Mouse (Mus musculus) kidney, embryonic 14.5 days (tissue): ENCODE results near the gene Grik3. TPM values are rescaled to one million over a fixed set of nuclear protein-coding genes. Genes with fewer than 3 reads are reported as not detected.
A peak's percentile ranks its signal among the peaks of the same experiment; 100 is the strongest.

Source experiments
- ATAC-seq: fragments of 200-750 bp; cut with Nextera tagmentation; 2 replicates; pipeline ENCODE4 v1.8.0; 2017; ENCODE audit warnings: moderate number of reproducible peaks, mild to moderate bottlenecking, moderate TSS enrichment, moderate library complexity; ENCODE audit not compliant: low FRiP score, low TSS enrichment
- H3K27ac ChIP-seq: fragments of 300-500 bp; sonication (generic); 2 replicates; pipeline ENCODE4 v1.5.1; 2014; ENCODE audit warnings: low read depth, mild to moderate bottlenecking, low read length, moderate library complexity, mixed read lengths
- H3K27me3 ChIP-seq: fragments of 300-500 bp; sonication (generic); 2 replicates; pipeline ENCODE4 v1.6.1; 2014; ENCODE audit warnings: mild to moderate bottlenecking, low read length; ENCODE audit not compliant: control insufficient read depth, insufficient read depth
- H3K36me3 ChIP-seq: fragments of 300-500 bp; sonication (generic); 2 replicates; pipeline ENCODE4 v1.6.1; 2014; ENCODE audit warnings: low read length, mixed read lengths; ENCODE audit not compliant: control insufficient read depth, insufficient read depth
- H3K4me1 ChIP-seq: fragments of 300-500 bp; sonication (generic); 2 replicates; pipeline ENCODE4 v1.6.1; 2014; ENCODE audit warnings: low read length, mixed read lengths; ENCODE audit not compliant: control insufficient read depth, insufficient read depth
- H3K4me2 ChIP-seq: fragments of 300-500 bp; sonication (generic); replicated peaks from 2 replicates; pipeline ENCODE4 v1.6.1; 2014; ENCODE audit warnings: low read depth, mild to moderate bottlenecking, low read length
- H3K4me3 ChIP-seq: fragments of 300-500 bp; sonication (generic); 2 replicates; pipeline ENCODE4 v1.5.1; 2014; ENCODE audit warnings: mild to moderate bottlenecking, low read length
- H3K9ac ChIP-seq: fragments of 300-500 bp; sonication (generic); 2 replicates; pipeline ENCODE4 v1.6.1; 2014; ENCODE audit warnings: low read depth, mild to moderate bottlenecking, low read length, moderate library complexity
- H3K9me3 ChIP-seq: fragments of 300-500 bp; sonication (generic); 2 replicates; pipeline ENCODE4 v1.6.1; 2016; ENCODE audit warnings: low read length; ENCODE audit not compliant: control insufficient read depth
- WGBS: fragments of 180-500 bp; shearing (Covaris S2); extraction: QIAGEN DNeasy Blood & Tissue Kit; methylation state at CpG from one replicate; pipeline ENCODE4 v1.1.7; 2014; 5-methylcytosine and 5-hydroxymethylcytosine counted together
- polyA plus RNA-seq: library from polyadenylated mRNA; unstranded; fragments of >200 nt; fragmentation: Nextera tagmentation; extraction: Ambion mirVana; gene quantifications from 2 replicates; pipeline ENCODE4 v1.2.1, GENCODE M21; 2014

The Grik3 gene
- polyA plus RNA-seq, 1 experiment from 2014 or later = 0.14 TPM

- Histone ChIP-seq H3K4me3 (no peak overlapping the region), H3K4me1 (no peaks in the 10 kb centered on the region), H3K36me3 (no peaks in the 10 kb centered on the region), H3K27me3 (no peaks in the 10 kb centered on the region), H3K27ac (no peak overlapping the region), H3K9me3 (no peaks in the 10 kb centered on the region), H3K9ac (no peak overlapping the region), H3K4me2 (no peak overlapping the region)
- ATAC-seq = no peak
- WGBS = 79% methylated on average over 4 of the region's 4 CpGs
Observed at GRCm38 (mm10) chr4:125629544-125629943, 139.0 kb downstream of the Grik3 start.

- Histone ChIP-seq H3K4me3 (no peak overlapping the region), H3K9me3 (no peaks in the 10 kb centered on the region), H3K36me3 (no peaks in the 10 kb centered on the region), H3K9ac (no peak overlapping the region; the same call in 1 of the 2 replicates), H3K27me3 (no peaks in the 10 kb centered on the region), H3K4me2 (no peak overlapping the region), H3K27ac (peak overlapping the region; percentile 6; the same call in 1 of the 2 replicates), H3K4me1 (0 out of 2 replicates have a peak, but pooled peaks cover 8% of the 10 kb centered on the region)
- 46% methylated on average over 11 of the region's 11 CpGs for WGBS
- ATAC-seq = peak; percentile 87
Observed at GRCm38 (mm10) chr4:125635037-125635436, 144.5 kb downstream of the Grik3 start.

- Histone ChIP-seq H3K4me2 (no peak overlapping the region), H3K4me3 (no peak overlapping the region), H3K4me1 (peaks cover 11% of the 10 kb centered on the region; the same call in 1 of the 2 replicates), H3K36me3 (no peaks in the 10 kb centered on the region), H3K9me3 (no peaks in the 10 kb centered on the region), H3K9ac (no peak overlapping the region; the same call in 1 of the 2 replicates), H3K27ac (no peak overlapping the region), H3K27me3 (no peaks in the 10 kb centered on the region)
- WGBS = 45% methylated on average over 13 of the region's 13 CpGs
- no peak for ATAC-seq
Observed at GRCm38 (mm10) chr4:125636616-125637304, 146.3 kb downstream of the Grik3 start.

- peaks cover 11% of the 10 kb centered on the region; the same call in 1 of the 2 replicates for H3K4me1 ChIP-seq
- no peaks in the 10 kb centered on the region for H3K27me3 ChIP-seq
- no peak for ATAC-seq
Observed at GRCm38 (mm10) chr4:125637364-125637763, 146.9 kb downstream of the Grik3 start.

GRCm38 (mm10) chr4:125640520-125640919 lies 150.0 kb downstream of the Grik3 start:
- 60% methylated on average over 9 of the region's 9 CpGs for WGBS
- Histone ChIP-seq H3K4me1 (peaks cover 6% of the 10 kb centered on the region; the same call in 1 of the 2 replicates), H3K27ac (no peak overlapping the region), H3K36me3 (no peaks in the 10 kb centered on the region), H3K4me2 (no peak overlapping the region), H3K4me3 (no peak overlapping the region), H3K27me3 (no peaks in the 10 kb centered on the region), H3K9me3 (no peaks in the 10 kb centered on the region), H3K9ac (no peak overlapping the region)
- no peak for ATAC-seq

More at GRCm38 (mm10) chr4:125637364-125637763, 146.9 kb downstream of the Grik3 start:
- 83% methylated on average over 13 of the region's 13 CpGs for WGBS
- H3K9me3 ChIP-seq = no peaks in the 10 kb centered on the region
- H3K4me2 ChIP-seq = no peak overlapping the region
- no peaks in the 10 kb centered on the region for H3K36me3 ChIP-seq
- no peak overlapping the region for H3K27ac ChIP-seq
- H3K4me3 ChIP-seq = no peak overlapping the region
- H3K9ac ChIP-seq = no peak overlapping the region

GRCm38 (mm10) chr4:125640921-125641663 lies 150.6 kb downstream of the Grik3 start:
- ATAC-seq = peak; percentile 55; the same call in 1 of the 2 replicates

GRCm38 (mm10) chr4:125644581-125645568 lies 154.4 kb downstream of the Grik3 start:
- no peak overlapping the region for H3K4me2 ChIP-seq
- no peaks in the 10 kb centered on the region for H3K36me3 ChIP-seq
- 73% methylated on average over 23 of the region's 23 CpGs for WGBS
- ATAC-seq = no peak
- H3K27ac ChIP-seq = no peak overlapping the region
- H3K4me1 ChIP-seq = peaks cover 3% of the 10 kb centered on the region; the same call in 1 of the 2 replicates
- H3K9ac ChIP-seq = no peak overlapping the region
- no peaks in the 10 kb centered on the region for H3K9me3 ChIP-seq
- H3K4me3 ChIP-seq = no peak overlapping the region
- H3K27me3 ChIP-seq = no peaks in the 10 kb centered on the region

More at GRCm38 (mm10) chr4:125640921-125641663, 150.6 kb downstream of the Grik3 start:
- H3K27me3 ChIP-seq = no peaks in the 10 kb centered on the region
- no peak overlapping the region for H3K4me3 ChIP-seq
- WGBS = 66% methylated on average over 15 of the region's 15 CpGs
- H3K27ac ChIP-seq = no peak overlapping the region
- H3K9ac ChIP-seq = no peak overlapping the region; the same call in 1 of the 2 replicates
- H3K4me2 ChIP-seq = no peak overlapping the region
- H3K9me3 ChIP-seq = no peaks in the 10 kb centered on the region
- peaks cover 4% of the 10 kb centered on the region; the same call in 1 of the 2 replicates for H3K4me1 ChIP-seq
- no peaks in the 10 kb centered on the region for H3K36me3 ChIP-seq

GRCm38 (mm10) chr4:125651676-125652246 lies 161.3 kb downstream of the Grik3 start:
- ATAC-seq = peak; percentile 70
- Histone ChIP-seq H3K9me3 (no peaks in the 10 kb centered on the region), H3K4me1 (no peaks in the 10 kb centered on the region), H3K27me3 (no peaks in the 10 kb centered on the region), H3K4me3 (no peak overlapping the region), H3K4me2 (0 out of 2 replicates have a peak overlapping the region, but pooled peaks have one; percentile 1), H3K9ac (no peak overlapping the region), H3K27ac (no peak overlapping the region), H3K36me3 (no peaks in the 10 kb centered on the region)
- 36% methylated on average over 23 of the region's 24 CpGs for WGBS
